Mouse (Mus musculus) heart, embryonic 12.5 days (tissue): ENCODE measurements at regions not wholly inside any gene's neighbourhood (a gene's known extent, or its start where the extent isn't known, plus 50 kb on each side); places are given as distances from the start of the nearest gene placed in this dataset.
"Not testable (repeated sequence)": the region's sequence is repeated elsewhere in the genome, so short reads cannot be mapped to it uniquely, and the experiment has no call there.

Experiments
- ATAC-seq: fragments of 200-750 bp; cut with Nextera tagmentation; 2 replicates; pipeline ENCODE4 v1.8.0; 2017; ENCODE audit warnings: moderate TSS enrichment, moderate library complexity; ENCODE audit not compliant: insufficient number of reproducible peaks, low FRiP score
- H3K27ac ChIP-seq: fragments of 300-500 bp; sonication (generic); 2 replicates; pipeline ENCODE4 v1.5.1; 2016; ENCODE audit warnings: mild to moderate bottlenecking, moderate library complexity; ENCODE audit not compliant: poor library complexity, severe bottlenecking
- H3K27me3 ChIP-seq: fragments of 300-500 bp; sonication (generic); replicated peaks from 2 replicates; pipeline ENCODE4 v1.6.1; 2016; ENCODE audit warnings: mild to moderate bottlenecking, moderate library complexity
- H3K36me3 ChIP-seq: fragments of 300-500 bp; sonication (generic); 2 replicates; pipeline ENCODE4 v1.6.1; 2016; ENCODE audit warnings: mild to moderate bottlenecking, moderate library complexity
- H3K4me1 ChIP-seq: fragments of 300-500 bp; sonication (generic); replicated peaks from 2 replicates; pipeline ENCODE4 v1.6.1; 2016; ENCODE audit warnings: mild to moderate bottlenecking
- H3K4me2 ChIP-seq: fragments of 300-500 bp; sonication (generic); 2 replicates; pipeline ENCODE4 v1.6.1; 2016; ENCODE audit warnings: mild to moderate bottlenecking, moderate library complexity
- H3K4me3 ChIP-seq: fragments of 300-500 bp; sonication (generic); 2 replicates; pipeline ENCODE4 v1.5.1; 2016; ENCODE audit warnings: mild to moderate bottlenecking
- H3K9ac ChIP-seq: fragments of 300-500 bp; sonication (generic); 2 replicates; pipeline ENCODE4 v1.6.1; 2016; ENCODE audit warnings: mild to moderate bottlenecking, moderate library complexity
- H3K9me3 ChIP-seq: fragments of 300-500 bp; sonication (generic); replicated peaks from 2 replicates; pipeline ENCODE4 v1.6.1; 2016; ENCODE audit warnings: mild to moderate bottlenecking, moderate library complexity
- WGBS: fragments of 180-500 bp; shearing (Covaris S2); methylation state at CpG from one replicate; pipeline ENCODE4 v1.1.7; 2016; 5-methylcytosine and 5-hydroxymethylcytosine counted together

GRCm38 (mm10) chr4:3413493-3414441 lies 228.6 kb upstream of the Vmn1r3 start:
- H3K36me3 ChIP-seq, result no peaks in the 10 kb centered on the region
- H3K4me2 ChIP-seq, result peak overlapping the region; percentile 34
- peak; percentile 39; the same call in 1 of the 2 replicates for ATAC-seq
- peaks cover 8% of the 10 kb centered on the region for H3K4me1 ChIP-seq
- H3K9ac ChIP-seq, result no peak overlapping the region
- H3K9me3 ChIP-seq, result no peaks in the 10 kb centered on the region
- H3K27ac ChIP-seq, result no peak overlapping the region
- H3K4me3 ChIP-seq, result no peak overlapping the region
- WGBS, result 24% methylated on average over 15 of the region's 15 CpGs
- H3K27me3 ChIP-seq, result no peaks in the 10 kb centered on the region

GRCm38 (mm10) chr4:3412323-3412722 lies 227.2 kb upstream of the Vmn1r3 start:
- H3K4me3 ChIP-seq, H3K9ac ChIP-seq, H3K36me3 ChIP-seq, H3K4me2 ChIP-seq, H3K9me3 ChIP-seq, H3K27ac ChIP-seq, H3K4me1 ChIP-seq, H3K27me3 ChIP-seq, ATAC-seq: not testable (repeated sequence)
- WGBS, result 41% methylated on average over 4 of the region's 4 CpGs

GRCm38 (mm10) chr4:3402856-3403255 lies 217.7 kb upstream of the Vmn1r3 start:
- H3K9me3 ChIP-seq, H3K4me3 ChIP-seq, H3K4me2 ChIP-seq, H3K27me3 ChIP-seq, H3K27ac ChIP-seq, H3K4me1 ChIP-seq, ATAC-seq, H3K9ac ChIP-seq, H3K36me3 ChIP-seq: not testable (repeated sequence)
- 57% methylated on average over 4 of the region's 4 CpGs for WGBS

- H3K9ac ChIP-seq, H3K36me3 ChIP-seq, ATAC-seq, H3K4me3 ChIP-seq, H3K27ac ChIP-seq, H3K4me2 ChIP-seq, H3K9me3 ChIP-seq, H3K4me1 ChIP-seq, H3K27me3 ChIP-seq: not testable (repeated sequence)
- 69% methylated on average over 2 of the region's 2 CpGs for WGBS
These were observed 216.6 kb upstream of the Vmn1r3 start for GRCm38 (mm10) chr4:3401766-3402165.

GRCm38 (mm10) chr4:3391579-3391978 lies 206.4 kb upstream of the Vmn1r3 start:
- H3K27ac ChIP-seq, H3K4me3 ChIP-seq, H3K36me3 ChIP-seq, H3K9me3 ChIP-seq, H3K27me3 ChIP-seq, H3K4me1 ChIP-seq, H3K4me2 ChIP-seq, H3K9ac ChIP-seq, ATAC-seq: not testable (repeated sequence)
- 87% methylated on average over 8 of the region's 8 CpGs for WGBS

GRCm38 (mm10) chr4:3373027-3373763 lies 188.0 kb upstream of the Vmn1r3 start:
- H3K9ac ChIP-seq, H3K36me3 ChIP-seq, H3K4me1 ChIP-seq, H3K27me3 ChIP-seq, H3K4me2 ChIP-seq, H3K27ac ChIP-seq, ATAC-seq, H3K9me3 ChIP-seq, H3K4me3 ChIP-seq: not testable (repeated sequence)
- 54% methylated on average over 8 of the region's 8 CpGs for WGBS

- 64% methylated on average over 4 of the region's 4 CpGs for WGBS
- ATAC-seq, H3K4me2 ChIP-seq, H3K9ac ChIP-seq, H3K36me3 ChIP-seq, H3K27ac ChIP-seq, H3K4me3 ChIP-seq, H3K27me3 ChIP-seq, H3K4me1 ChIP-seq: not testable (repeated sequence)
- H3K9me3 ChIP-seq, result peaks cover 13% of the 10 kb centered on the region; the same call in 1 of the 2 replicates
These were observed 182.9 kb upstream of the Vmn1r3 start for GRCm38 (mm10) chr4:3368021-3368420.

GRCm38 (mm10) chr4:3343443-3343842 lies 158.3 kb upstream of the Vmn1r3 start:
- H3K4me1 ChIP-seq, H3K27ac ChIP-seq, H3K36me3 ChIP-seq, H3K9me3 ChIP-seq, H3K9ac ChIP-seq, ATAC-seq, H3K27me3 ChIP-seq, H3K4me3 ChIP-seq, H3K4me2 ChIP-seq: not testable (repeated sequence)
- 73% methylated on average over 8 of the region's 8 CpGs for WGBS

- not testable (repeated sequence) for H3K9me3 ChIP-seq, ATAC-seq, H3K4me2 ChIP-seq, H3K27me3 ChIP-seq, H3K36me3 ChIP-seq, H3K9ac ChIP-seq, H3K27ac ChIP-seq, H3K4me3 ChIP-seq, H3K4me1 ChIP-seq
- WGBS, result 79% methylated on average over 2 of the region's 2 CpGs
These were observed 157.5 kb upstream of the Vmn1r3 start for GRCm38 (mm10) chr4:3342696-3343095.

GRCm38 (mm10) chr4:3342165-3342564 lies 157.0 kb upstream of the Vmn1r3 start:
- not testable (repeated sequence) for H3K9ac ChIP-seq, H3K4me1 ChIP-seq, H3K36me3 ChIP-seq, H3K27ac ChIP-seq, H3K27me3 ChIP-seq, H3K4me2 ChIP-seq, H3K4me3 ChIP-seq, H3K9me3 ChIP-seq, ATAC-seq
- 82% methylated on average over 6 of the region's 6 CpGs for WGBS
